Mouse (Mus musculus) MEL (cell line): ENCODE measurements at regions not wholly inside any gene's neighbourhood (a gene's known extent, or its start where the extent isn't known, plus 50 kb on each side); places are given as distances from the start of the nearest gene placed in this dataset.

ENCODE experiments used
- DNase-seq: peaks from one replicate; pipeline ENCODE4 v3.0.0; 2011; ENCODE audit warnings: low read depth, low spot score
- H3K27ac ChIP-seq: 2 replicates; pipeline ENCODE4 v1.5.1; 2012; ENCODE audit warnings: low read depth, mild to moderate bottlenecking, control low read depth, low read length, moderate library complexity; ENCODE audit not compliant: control insufficient read depth
- H3K27me3 ChIP-seq, 2 experiments: fragments of 150-350 bp in 1 of 2; sonication (generic) in 1 of 2; 2 replicates each; pipeline ENCODE4 v1.6.1; 2012; ENCODE audit warnings: low read length in 2 of 2, mild to moderate bottlenecking in 2 of 2, improper control_type of control experiment in 1 of 2, moderate library complexity in 1 of 2; ENCODE audit not compliant: insufficient read depth in 2 of 2, control insufficient read depth in 1 of 2
- H3K36me3 ChIP-seq, 2 experiments: 2 replicates each; pipeline ENCODE4 v1.6.1; 2012 to 2014; ENCODE audit warnings: low read length in 2 of 2, improper control_type of control experiment in 1 of 2, inconsistent platforms in 1 of 2, mild to moderate bottlenecking in 1 of 2; ENCODE audit not compliant: insufficient read depth in 2 of 2, control insufficient read depth in 1 of 2
- H3K4me1 ChIP-seq, 2 experiments: fragments of 150-350 bp in 1 of 2; sonication (generic) in 1 of 2; 2 replicates each; pipeline ENCODE4 v1.6.1; 2012; ENCODE audit warnings: low read length in 2 of 2, improper control_type of control experiment in 1 of 2, mild to moderate bottlenecking in 1 of 2; ENCODE audit not compliant: insufficient read depth in 2 of 2, control insufficient read depth in 1 of 2
- H3K4me3 ChIP-seq, 2 experiments: fragments of 150-350 bp in 1 of 2; sonication (generic) in 1 of 2; 2 replicates each; pipeline ENCODE4 v1.5.1; 2012; ENCODE audit warnings: low read depth in 2 of 2, low read length in 2 of 2, mild to moderate bottlenecking in 2 of 2, moderate library complexity in 2 of 2, control low read depth in 1 of 2, improper control_type of control experiment in 1 of 2; ENCODE audit not compliant: control insufficient read depth in 1 of 2, insufficient read depth in 1 of 2
- H3K79me2 ChIP-seq: 2 replicates; pipeline ENCODE4 v1.6.1; 2012; ENCODE audit warnings: mild to moderate bottlenecking, low read length, moderate library complexity; ENCODE audit not compliant: control insufficient read depth, poor library complexity, insufficient read depth
- H3K9ac ChIP-seq: 2 replicates; pipeline ENCODE4 v1.6.1; 2012; ENCODE audit warnings: low read depth, mild to moderate bottlenecking, control low read depth, low read length, moderate library complexity; ENCODE audit not compliant: control insufficient read depth, poor library complexity, severe bottlenecking
- H3K9me3 ChIP-seq: fragments of 150-350 bp; sonication (generic); replicated peaks from 2 replicates; pipeline ENCODE4 v1.6.1; 2012; ENCODE audit warnings: mild to moderate bottlenecking, low read length, improper control_type of control experiment, moderate library complexity; ENCODE audit not compliant: insufficient read depth
- BHLHE40 ChIP-seq: IDR thresholded peaks from 2 replicates; pipeline ENCODE4 v1.6.1; 2012; ENCODE audit warnings: low read depth, mild to moderate bottlenecking, inconsistent platforms, low read length, improper control_type of control experiment, borderline replicate concordance
- CHD1 ChIP-seq: IDR thresholded peaks from 2 replicates; pipeline ENCODE4 v1.6.1; 2012; ENCODE audit warnings: low read depth, mild to moderate bottlenecking, inconsistent platforms, low read length, improper control_type of control experiment
- E2F4 ChIP-seq: IDR thresholded peaks from 2 replicates; pipeline ENCODE4 v1.6.1; 2011; ENCODE audit warnings: low read depth, low read length, improper control_type of control experiment, borderline replicate concordance
- GABPA ChIP-seq: IDR thresholded peaks from 2 replicates; pipeline ENCODE4 v1.6.1; 2012; ENCODE audit warnings: low read depth, mild to moderate bottlenecking, inconsistent platforms, low read length, improper control_type of control experiment, moderate library complexity
- HCFC1 ChIP-seq: IDR thresholded peaks from 2 replicates; pipeline ENCODE4 v1.6.1; 2012; ENCODE audit warnings: low read depth, mild to moderate bottlenecking, inconsistent platforms, low read length, improper control_type of control experiment, moderate library complexity
- JUND ChIP-seq: IDR thresholded peaks from 2 replicates; pipeline ENCODE4 v1.6.1; 2011; ENCODE audit warnings: low read depth, mild to moderate bottlenecking, improper control_type of control experiment, low read length
- MAFK ChIP-seq: IDR thresholded peaks from 2 replicates; pipeline ENCODE4 v1.6.1; 2011; ENCODE audit warnings: low read depth, mild to moderate bottlenecking, low read length, improper control_type of control experiment, borderline replicate concordance
- MAZ ChIP-seq: IDR thresholded peaks from 2 replicates; pipeline ENCODE4 v1.6.1; 2012; ENCODE audit warnings: low read depth, mild to moderate bottlenecking, inconsistent platforms, low read length, improper control_type of control experiment
- MYB ChIP-seq: IDR thresholded peaks from 2 replicates; pipeline ENCODE4 v1.6.1; 2011; ENCODE audit warnings: mild to moderate bottlenecking, low read depth, low read length, improper control_type of control experiment
- MYC ChIP-seq: IDR thresholded peaks from 2 replicates; pipeline ENCODE4 v1.6.1; 2011; ENCODE audit warnings: low read depth, mild to moderate bottlenecking, low read length, improper control_type of control experiment, moderate library complexity
- RAD21 ChIP-seq: IDR thresholded peaks from 2 replicates; pipeline ENCODE4 v1.6.1; 2011; ENCODE audit warnings: mild to moderate bottlenecking, low read depth, low read length, improper control_type of control experiment
- TAL1 ChIP-seq: IDR thresholded peaks from 2 replicates; pipeline ENCODE4 v1.6.1; 2012; ENCODE audit warnings: mild to moderate bottlenecking, inconsistent platforms, low read length, moderate library complexity, mixed read lengths
- TBP ChIP-seq: IDR thresholded peaks from 2 replicates; pipeline ENCODE4 v1.8.0; 2011; ENCODE audit warnings: low read depth, low read length, improper control_type of control experiment
- TCF12 ChIP-seq: IDR thresholded peaks from 2 replicates; pipeline ENCODE4 v1.6.1; 2014; ENCODE audit warnings: low read depth, mild to moderate bottlenecking, inconsistent platforms, low read length, improper control_type of control experiment, moderate library complexity
- ZC3H11A ChIP-seq: IDR thresholded peaks from 2 replicates; pipeline ENCODE4 v1.6.1; 2012; ENCODE audit warnings: low read depth, mild to moderate bottlenecking, inconsistent platforms, low read length, improper control_type of control experiment
- ZMIZ1 ChIP-seq: IDR thresholded peaks from 2 replicates; pipeline ENCODE4 v1.6.1; 2012; ENCODE audit warnings: low read depth, mild to moderate bottlenecking, inconsistent platforms, low read length, improper control_type of control experiment, moderate library complexity
- ZNF384 ChIP-seq: IDR thresholded peaks from 2 replicates; pipeline ENCODE4 v1.6.1; 2012; ENCODE audit warnings: low read depth, mild to moderate bottlenecking, inconsistent platforms, low read length, improper control_type of control experiment

- H3K36me3 ChIP-seq: no peaks in the 10 kb centered on the region
- TF ChIP-seq TAL1 (no peak), ZMIZ1 (no peak), RAD21 (no peak)
- no peaks in the 10 kb centered on the region for H3K4me1 ChIP-seq
- H3K9me3 ChIP-seq: no peaks in the 10 kb centered on the region
- no peaks in the 10 kb centered on the region for H3K27me3 ChIP-seq
- no peak overlapping the region for H3K4me3 ChIP-seq
- no peak overlapping the region for H3K9ac ChIP-seq
- H3K79me2 ChIP-seq: no peaks in the 10 kb centered on the region
- DNase-seq: no peak
- H3K27ac ChIP-seq: no peak overlapping the region
These were observed 154.5 kb upstream of the Ankrd55 start for GRCm38 (mm10) chr13:112133736-112134135.

GRCm38 (mm10) chr13:112134701-112135100 lies 153.6 kb upstream of the Ankrd55 start:
- H3K36me3 ChIP-seq: no peaks in the 10 kb centered on the region
- no peak overlapping the region for H3K27ac ChIP-seq
- H3K27me3 ChIP-seq: 0 out of 4 replicates have a peak, but pooled peaks cover 0 to under 1% of the 10 kb centered on the region in 2 experiments
- DNase-seq: no peak
- no peaks in the 10 kb centered on the region for H3K9me3 ChIP-seq
- no peaks in the 10 kb centered on the region for H3K4me1 ChIP-seq
- TF ChIP-seq ZC3H11A (no peak), TCF12 (no peak), E2F4 (no peak), GABPA (no peak), CHD1 (no peak), MYC (no peak)
- no peak overlapping the region for H3K4me3 ChIP-seq
- no peaks in the 10 kb centered on the region for H3K79me2 ChIP-seq
- H3K9ac ChIP-seq: no peak overlapping the region

- no peak overlapping the region for H3K27ac ChIP-seq
- no peak overlapping the region for H3K9ac ChIP-seq
- no peaks in the 10 kb centered on the region for H3K9me3 ChIP-seq
- no peaks in the 10 kb centered on the region for H3K4me1 ChIP-seq
- DNase-seq: no peak
- H3K79me2 ChIP-seq: no peaks in the 10 kb centered on the region
- no peaks in the 10 kb centered on the region for H3K36me3 ChIP-seq
- TF ChIP-seq HCFC1: no peak
- no peak for TF ChIP-seq ZNF384
- no peak for TF ChIP-seq JUND
- no peak for TF ChIP-seq MYB
- no peak for TF ChIP-seq BHLHE40
- no peak for TF ChIP-seq TBP
- TF ChIP-seq MAZ: no peak
- TF ChIP-seq MAFK: no peak
- 0 out of 4 replicates have a peak, but pooled peaks cover 0 to 2% of the 10 kb centered on the region in 2 experiments for H3K27me3 ChIP-seq
- H3K4me3 ChIP-seq: no peak overlapping the region
These were observed 152.5 kb upstream of the Ankrd55 start for GRCm38 (mm10) chr13:112135777-112136176.
